Mouse (Mus musculus): ENCODE data around the gene Pradc1. TPM values are rescaled to one million over a fixed set of nuclear protein-coding genes. Genes with fewer than 3 reads are reported as not detected.
A peak's percentile ranks its signal among the peaks of the same experiment; 100 is the strongest.
"Not testable (repeated sequence)": the region's sequence is repeated elsewhere in the genome, so short reads cannot be mapped to it uniquely, and the experiment has no call there.

The Pradc1 gene
- total RNA-seq, 4 experiments from 2014 or later = 14.5 to 17.2 (median 16.6) TPM

DNA sequence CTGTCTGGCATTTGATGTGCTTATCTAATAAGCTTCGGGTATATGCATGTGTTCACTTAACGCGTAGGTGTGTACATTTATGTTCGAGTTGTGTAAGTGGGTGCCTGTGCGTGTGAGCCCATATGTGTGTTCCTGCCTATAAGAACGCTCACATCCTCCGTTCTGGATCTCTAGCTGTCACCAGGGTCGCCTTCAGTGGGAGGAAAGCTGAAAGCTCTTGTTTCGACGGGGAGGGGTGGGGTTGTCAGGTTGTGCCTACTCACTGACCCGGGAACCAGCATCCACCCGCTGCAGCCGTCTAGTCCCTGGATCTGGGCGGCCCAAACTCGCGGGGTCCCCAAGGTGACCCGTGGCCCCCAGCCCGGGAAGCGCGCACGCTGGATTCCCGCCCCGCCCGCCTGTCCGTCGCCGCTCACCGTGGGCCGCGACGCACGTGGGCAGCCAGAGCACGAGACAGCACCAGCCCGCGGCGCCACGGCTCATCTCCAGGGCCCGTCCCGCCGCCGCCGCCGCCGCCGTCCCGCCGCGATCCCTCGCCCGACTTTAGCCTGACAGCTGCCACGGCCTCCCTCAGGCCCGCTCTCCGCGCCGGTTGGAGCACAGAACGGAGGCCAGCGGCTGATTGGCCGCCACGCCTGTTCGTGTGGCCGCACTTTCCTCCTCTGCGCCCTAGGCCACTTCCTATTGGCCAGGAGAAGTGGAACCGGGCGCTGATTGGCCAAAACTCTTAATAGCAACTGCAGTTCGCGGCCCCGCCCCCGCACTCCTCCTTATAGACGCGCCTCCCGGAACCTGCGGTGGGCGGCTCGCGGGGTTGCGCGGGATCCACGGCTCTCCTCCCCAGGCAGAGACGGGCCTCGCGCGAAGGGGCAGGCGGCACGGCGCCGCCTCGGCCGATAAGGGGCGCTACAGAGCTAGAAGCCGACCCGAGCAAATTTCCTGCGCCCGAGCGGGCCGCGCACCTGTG is 790 bp downstream of the Pradc1 start, which contains the start of gene Cct7:
TSS of gene Cct7 (plus strand) at position 818 of the 967 bp plus-strand sequence.
- peak; percentile 99 for DNase-seq (ENCODE audit: low spot score in 2 of 2)

- not testable (repeated sequence) for DNase-seq (ENCODE audit: low spot score in 2 of 2)
These were observed 1.6 kb downstream of the Pradc1 start for GRCm38 (mm10) chr6:85450140-85450539.

DNA sequence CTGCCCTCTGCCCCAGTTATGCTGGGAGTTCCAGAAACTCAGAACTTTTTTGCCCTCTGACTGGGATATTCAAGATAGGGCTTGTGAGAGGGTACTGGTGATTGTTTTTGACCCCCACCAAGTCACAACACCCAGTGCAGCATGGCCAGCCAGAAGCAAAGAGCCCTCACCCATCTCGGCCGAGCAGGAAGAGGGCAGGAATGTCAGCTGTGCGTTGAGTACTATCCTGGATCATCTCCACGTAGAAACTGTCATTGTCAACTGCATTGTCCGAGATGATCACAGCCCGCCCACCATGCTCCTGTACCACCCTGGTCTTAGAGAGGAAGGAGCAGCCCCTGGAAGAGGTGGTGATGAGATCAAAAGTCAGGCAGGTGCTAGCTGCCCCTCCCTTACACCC is 4.4 kb downstream of the Pradc1 start:
- no peak for DNase-seq (ENCODE audit: low spot score in 2 of 2)

DNA sequence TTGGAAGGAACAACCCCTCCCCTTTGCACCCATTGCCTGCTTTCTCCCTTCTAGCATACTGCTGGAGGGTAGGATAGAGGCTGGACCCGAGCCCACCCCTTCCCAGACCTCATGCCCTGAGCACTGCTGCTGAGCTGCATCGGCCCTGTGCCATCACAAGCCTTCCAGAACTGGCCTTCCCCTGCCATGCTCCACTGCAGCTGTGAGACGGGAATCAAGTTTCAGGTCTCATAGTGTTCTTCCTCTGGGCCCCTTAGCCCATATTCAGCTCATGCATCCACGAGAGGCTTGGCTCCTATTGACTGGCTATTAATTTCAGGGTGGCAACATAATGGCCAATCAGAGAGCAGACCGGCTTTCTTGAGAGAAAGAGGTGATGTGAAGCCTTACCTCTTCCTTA is 6.5 kb downstream of the Pradc1 start:
- DNase-seq (ENCODE audit: low spot score in 2 of 2) = peak; percentile 22 to 25

- DNase-seq (ENCODE audit: low spot score in 2 of 2) = no peak
These were observed 7.4 kb downstream of the Pradc1 start for GRCm38 (mm10) chr6:85444266-85444965.

- no peak for DNase-seq (ENCODE audit: low spot score in 2 of 2)
These were observed 8.1 kb downstream of the Pradc1 start for GRCm38 (mm10) chr6:85443488-85444233.

DNA sequence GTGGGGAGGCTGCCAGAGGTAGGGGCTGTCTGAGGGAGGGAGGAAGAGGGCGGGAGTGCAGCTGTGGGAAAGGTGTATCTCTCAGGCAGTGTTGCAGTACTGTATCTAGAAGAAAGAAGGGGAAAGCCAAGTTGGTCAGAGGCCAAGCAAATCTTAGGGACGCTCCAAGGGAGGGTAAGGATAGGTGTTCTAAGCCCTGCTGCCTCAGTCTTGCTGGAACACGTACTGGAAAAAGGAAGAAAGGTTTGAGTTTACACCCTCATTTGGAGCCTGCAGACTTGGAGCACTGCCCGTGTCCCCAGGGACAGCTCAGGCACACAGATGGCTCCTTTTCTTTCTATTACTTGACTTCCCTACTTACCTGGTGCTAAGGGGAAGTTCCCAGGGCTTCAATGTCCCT is 10.6 kb downstream of the Pradc1 start:
- DNase-seq (ENCODE audit: low spot score in 2 of 2) = no peak

DNA sequence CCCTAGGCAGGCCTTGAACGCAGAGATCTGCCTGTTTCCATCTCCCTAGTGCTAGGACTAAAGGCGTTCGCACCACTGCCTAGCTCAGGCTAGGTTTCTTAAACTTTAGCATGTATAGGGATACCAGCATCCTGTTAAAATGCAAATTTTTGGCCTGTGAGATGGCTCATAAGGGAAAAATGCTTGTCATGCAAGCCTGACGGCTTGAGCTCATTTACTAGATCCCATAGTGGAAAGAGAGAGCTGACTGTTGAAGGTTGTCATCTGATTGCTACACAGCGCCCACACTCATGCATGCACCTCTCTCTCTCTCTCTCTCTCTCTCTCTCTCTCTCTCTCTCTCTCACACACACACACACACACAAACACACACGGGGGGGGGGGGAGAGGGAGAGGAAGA is 15.1 kb downstream of the Pradc1 start:
- no peak for DNase-seq (ENCODE audit: low spot score in 2 of 2)

GRCm38 (mm10) chr6:85436204-85436603 is 15.6 kb downstream of the Pradc1 start:
- no peak for DNase-seq (ENCODE audit: low spot score in 2 of 2)

DNA sequence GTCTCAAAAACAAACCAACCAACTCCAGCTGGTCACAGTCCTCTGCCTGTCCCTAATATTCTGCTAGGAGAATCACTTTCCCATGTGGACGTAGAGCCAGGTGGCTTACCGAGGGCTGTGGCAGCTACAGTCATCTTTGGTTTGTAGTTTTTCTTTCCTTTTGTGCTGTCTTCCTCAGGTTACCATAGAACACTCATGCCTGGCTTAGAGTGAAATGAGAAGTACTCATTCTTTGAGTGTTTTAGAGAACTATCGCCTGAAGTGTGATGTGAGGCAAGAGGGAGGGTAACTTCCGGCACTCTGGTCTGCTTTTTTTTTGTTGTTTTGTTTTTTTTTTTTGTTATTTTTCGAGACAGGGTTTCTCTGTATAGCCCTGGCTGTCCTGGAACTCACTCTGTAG is 17.9 kb downstream of the Pradc1 start:
- DNase-seq (ENCODE audit: low spot score in 2 of 2) = no peak

DNA sequence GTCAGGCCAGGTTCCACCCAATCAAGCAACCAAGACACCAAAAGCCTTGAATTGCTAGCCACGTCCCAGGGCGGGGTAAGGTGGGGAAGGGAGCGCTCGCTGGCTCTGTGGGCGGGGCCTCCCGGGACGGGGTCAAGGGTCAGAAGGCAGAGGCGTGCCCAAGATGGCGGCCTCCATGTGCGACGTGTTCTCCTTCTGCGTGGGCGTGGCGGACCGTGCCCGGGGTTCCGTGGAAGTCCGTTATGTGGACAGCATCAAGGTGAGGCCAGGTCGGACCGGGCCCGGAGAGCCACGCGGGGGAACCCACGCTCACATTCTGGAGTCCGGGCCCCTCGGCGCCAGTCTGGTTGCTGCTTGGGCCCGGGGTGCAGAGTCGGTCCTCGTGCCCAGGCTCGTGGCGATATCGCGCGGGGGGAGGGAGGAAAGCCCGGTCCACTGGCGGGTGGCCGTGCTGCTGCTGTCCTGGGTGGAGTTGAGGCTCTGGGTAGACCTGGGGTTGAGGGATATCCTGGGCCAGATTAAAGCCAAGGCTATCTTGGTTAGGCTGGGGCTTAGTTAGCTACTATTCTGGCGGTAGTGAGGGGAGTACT is 19.8 kb downstream of the Pradc1 start, which contains the start of gene Smyd5:
TSS of gene Smyd5 (plus strand) at position 148 of the 590 bp plus-strand sequence.
- DNase-seq (ENCODE audit: low spot score in 2 of 2) = peak; percentile 78 to 80

DNA sequence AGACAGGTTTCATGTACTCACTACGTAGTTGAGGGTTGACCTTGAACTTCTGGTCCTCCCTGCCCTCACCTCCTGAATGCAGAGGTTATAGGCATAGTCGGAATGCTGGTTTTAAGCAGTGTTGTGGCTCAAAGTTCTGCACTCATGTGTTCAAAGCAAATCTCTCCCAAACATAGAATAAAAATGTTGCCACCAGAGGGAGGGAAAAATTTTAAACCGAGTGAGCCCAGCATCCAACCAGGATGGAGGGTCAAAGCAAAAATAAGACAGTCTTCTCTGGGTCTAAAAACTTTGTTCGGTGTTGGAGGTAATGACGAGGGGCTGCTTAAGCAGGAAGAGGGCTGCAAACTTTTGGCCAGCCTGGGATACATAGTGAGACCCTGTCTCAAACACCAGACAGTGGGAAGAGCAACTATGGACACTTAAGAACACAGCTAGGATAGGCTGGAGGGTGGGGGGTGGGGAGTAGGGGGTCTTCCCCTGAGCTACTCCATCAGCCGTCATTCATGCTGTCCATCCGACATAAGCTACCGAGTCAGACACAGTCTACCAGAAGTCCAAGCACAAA is 20.4 kb downstream of the Pradc1 start:
- no peak for DNase-seq (ENCODE audit: low spot score in 2 of 2)

DNA sequence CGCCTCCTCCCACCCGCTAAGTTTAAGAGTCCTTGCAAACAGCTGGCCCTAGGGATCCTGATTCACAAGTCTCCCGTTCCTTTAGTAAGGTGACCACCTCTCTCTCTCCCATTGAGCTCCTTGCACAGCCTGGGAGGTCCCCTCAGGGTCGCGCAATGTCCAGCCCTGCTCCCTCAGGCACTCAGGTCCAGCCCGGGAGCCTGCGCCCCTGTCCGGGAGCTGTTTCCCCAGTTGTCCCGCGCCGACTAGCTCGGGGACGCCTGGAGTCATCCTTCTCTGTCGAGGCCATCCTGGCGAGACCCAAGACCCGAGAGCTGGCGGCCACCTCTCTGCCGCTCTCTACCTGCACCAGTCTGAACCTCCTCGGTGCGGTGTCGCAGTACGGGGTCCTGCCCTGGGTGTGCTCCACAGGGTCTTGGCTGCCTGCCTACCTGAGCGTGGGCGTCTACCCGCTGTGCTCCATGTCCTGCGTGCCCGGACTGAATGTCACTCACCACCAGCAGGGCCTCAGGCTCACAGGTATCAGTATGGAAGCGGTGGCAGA is 27.9 kb downstream of the Pradc1 start, which contains the start of gene Noto:
TSS of gene Noto (plus strand) at position 51 of the 544 bp plus-strand sequence.
- no peak for DNase-seq (ENCODE audit: low spot score in 2 of 2)

GRCm38 (mm10) chr6:85419150-85419549 is 32.6 kb downstream of the Pradc1 start:
- DNase-seq (ENCODE audit: low spot score in 2 of 2) = no peak

DNA sequence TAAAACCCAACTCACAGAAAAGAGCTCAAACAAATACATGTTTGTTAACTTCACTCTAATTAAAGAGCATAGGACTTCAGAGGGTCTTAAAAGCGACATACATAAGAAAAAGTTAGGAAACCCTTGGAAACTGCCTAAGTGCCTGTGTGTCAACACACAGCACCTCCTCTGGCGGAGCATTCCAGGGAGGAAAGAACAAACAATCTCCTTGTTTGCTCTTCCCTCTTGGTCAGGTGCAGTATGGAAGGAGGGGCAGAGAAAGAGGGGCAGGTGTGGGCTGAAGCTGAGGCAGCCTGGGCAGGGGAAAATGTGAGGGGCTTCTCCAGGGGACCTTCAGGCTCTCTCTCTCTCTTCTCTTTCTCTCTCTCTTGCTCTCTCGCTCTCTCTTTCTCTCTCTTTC is 35.9 kb downstream of the Pradc1 start:
- no peak for DNase-seq (ENCODE audit: low spot score in 2 of 2)

- DNase-seq (ENCODE audit: low spot score in 2 of 2) = no peak
These were observed 40.9 kb downstream of the Pradc1 start for GRCm38 (mm10) chr6:85410771-85411273.

DNA sequence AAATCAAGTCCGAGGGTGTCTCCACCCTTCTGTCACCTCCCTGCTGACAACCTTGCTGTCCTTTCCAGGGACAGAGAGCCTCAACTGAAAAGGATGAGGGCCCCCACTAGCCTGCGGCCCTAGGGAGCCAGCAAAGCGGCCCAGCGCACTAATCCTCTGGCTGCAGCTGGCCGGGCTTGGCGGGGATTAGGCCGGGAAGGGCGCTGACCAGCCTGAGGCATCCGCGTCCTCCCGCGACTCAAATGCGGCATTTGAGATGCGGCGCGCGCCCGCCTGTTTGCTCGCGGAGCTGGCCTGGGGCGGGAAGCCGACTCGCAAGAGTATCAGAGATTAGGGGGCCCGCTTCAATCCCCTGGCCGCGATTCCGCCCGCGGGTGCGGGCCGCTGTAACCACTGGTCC is 42.8 kb downstream of the Pradc1 start:
- no peak for DNase-seq (ENCODE audit: low spot score in 2 of 2)

DNA sequence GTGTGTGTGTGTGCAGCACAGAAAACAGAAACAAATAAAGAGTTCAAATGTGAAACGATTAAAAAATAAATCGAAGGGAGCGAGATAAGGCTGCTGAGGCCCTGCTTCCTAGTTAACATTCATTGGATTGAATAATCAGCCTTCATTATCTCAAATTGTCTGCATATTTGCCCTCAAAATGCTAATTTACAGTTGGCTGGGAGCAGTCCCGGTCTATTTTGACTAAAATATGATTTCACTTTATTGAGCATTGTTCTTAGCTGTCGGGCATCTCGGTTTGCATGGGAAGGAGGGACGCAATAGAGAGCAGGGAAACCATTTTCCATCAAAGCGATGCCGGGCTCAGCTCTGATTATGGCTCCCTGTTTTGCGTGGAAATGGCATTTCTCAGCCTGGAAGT is 48.7 kb downstream of the Pradc1 start:
- no peak for DNase-seq (ENCODE audit: low spot score in 2 of 2)

DNA sequence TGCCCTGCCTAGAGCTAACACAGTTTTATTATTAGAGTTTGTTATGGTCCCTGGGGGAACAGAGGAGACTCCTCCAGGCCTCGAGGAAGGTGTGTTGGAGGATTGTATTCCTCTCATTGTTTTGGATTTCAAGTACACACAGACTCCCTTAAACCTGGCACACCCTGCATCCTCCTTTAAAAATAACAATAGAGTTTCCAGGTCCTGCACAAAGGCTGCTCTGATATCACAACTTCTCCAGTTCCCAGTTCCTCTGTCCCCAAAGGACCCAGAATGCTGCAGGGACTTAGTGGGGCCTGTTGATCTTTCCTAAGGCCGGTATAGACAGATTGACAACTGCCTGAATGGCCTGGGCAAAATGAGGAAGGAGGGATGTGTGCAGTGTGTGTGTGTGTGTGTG is 49.2 kb downstream of the Pradc1 start:
- no peak for DNase-seq (ENCODE audit: low spot score in 2 of 2)

DNA sequence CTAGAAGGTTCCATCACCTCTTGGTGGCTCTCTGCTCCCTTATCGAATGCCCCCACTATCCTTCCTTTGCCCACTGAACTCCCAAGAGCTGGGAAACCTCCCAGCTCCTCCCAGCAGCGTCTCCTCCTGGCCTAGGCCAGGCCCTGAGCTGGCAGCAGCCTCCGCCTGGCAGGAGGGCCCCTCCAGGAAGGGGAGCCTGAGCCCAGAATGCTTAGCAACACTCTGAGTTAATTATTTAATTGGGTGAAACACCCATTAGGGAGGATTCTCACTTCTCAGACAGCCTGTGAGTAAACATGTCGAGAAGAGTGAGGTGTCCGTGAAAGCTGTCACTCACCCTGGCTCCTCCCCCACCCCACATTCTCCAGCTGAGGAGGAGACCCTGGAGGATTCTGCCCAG is 52.1 kb downstream of the Pradc1 start:
- DNase-seq (ENCODE audit: low spot score in 2 of 2) = no peak
